Mouse (Mus musculus): ENCODE results near the gene Zmat5. TPM values are rescaled to one million over a fixed set of nuclear protein-coding genes. Genes with fewer than 3 reads are reported as not detected.

The Zmat5 gene
- polyA plus RNA-seq, 1 experiment: 40.2 TPM

DNA sequence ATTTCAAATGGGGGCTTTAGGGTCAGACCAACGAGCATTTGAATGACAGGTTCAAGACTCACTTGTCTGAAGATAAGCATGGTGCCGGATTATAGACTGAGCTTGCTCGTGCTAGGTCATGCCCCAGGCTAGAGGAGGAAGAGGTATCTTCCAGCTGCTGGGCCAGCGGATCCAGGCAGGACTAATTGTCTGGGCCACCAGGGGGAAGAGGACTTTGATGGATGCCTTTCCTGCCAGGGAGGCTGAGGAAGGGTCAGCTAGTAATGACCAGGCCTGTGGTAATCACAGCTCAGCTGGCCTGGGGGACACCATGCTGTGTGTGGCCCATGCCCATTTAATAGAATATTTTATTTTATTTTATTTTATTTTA, 53.3 kb downstream of the Zmat5 start:
- no peak for TF ChIP-seq CTCF (IDR thresholded peaks at IDR 0.05; ENCODE audit: borderline replicate concordance, extremely low read depth, insufficient read depth, insufficient read length)
- no peak for TF ChIP-seq POLR2A (IDR thresholded peaks at IDR 0.05; ENCODE audit: borderline replicate concordance, extremely low read depth, insufficient read depth, insufficient read length, poor library complexity, severe bottlenecking)

DNA sequence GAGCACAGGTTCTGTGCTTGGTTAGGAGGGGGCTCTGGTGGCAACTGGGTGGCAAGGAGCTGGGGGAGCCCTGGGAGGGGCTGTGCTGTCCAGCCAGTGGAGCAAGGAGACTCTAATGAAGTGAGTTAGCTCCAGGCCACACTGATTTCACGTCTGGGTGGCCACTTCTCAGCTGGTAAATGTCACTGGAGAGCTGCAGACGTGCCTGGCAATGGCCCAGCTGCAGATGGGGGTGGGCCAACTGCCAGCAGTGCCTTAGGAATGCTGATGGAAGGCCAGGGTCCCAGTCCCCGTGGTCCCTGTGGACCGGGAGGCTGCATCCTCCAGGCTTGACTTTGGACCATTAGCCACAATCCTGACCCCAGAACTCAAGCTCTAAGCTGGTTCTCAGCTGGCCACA, 56.0 kb downstream of the Zmat5 start:
- TF ChIP-seq POLR2A (IDR thresholded peaks at IDR 0.05; ENCODE audit: borderline replicate concordance, extremely low read depth, insufficient read depth, insufficient read length, poor library complexity, severe bottlenecking): no peak
- TF ChIP-seq CTCF (IDR thresholded peaks at IDR 0.05; ENCODE audit: borderline replicate concordance, extremely low read depth, insufficient read depth, insufficient read length): no peak
- peak; percentile 65 for DNase-seq (ENCODE audit: low read depth)

More for the DNA sequence above, 53.3 kb downstream of the Zmat5 start:
- DNase-seq (ENCODE audit: low read depth): no peak

DNA sequence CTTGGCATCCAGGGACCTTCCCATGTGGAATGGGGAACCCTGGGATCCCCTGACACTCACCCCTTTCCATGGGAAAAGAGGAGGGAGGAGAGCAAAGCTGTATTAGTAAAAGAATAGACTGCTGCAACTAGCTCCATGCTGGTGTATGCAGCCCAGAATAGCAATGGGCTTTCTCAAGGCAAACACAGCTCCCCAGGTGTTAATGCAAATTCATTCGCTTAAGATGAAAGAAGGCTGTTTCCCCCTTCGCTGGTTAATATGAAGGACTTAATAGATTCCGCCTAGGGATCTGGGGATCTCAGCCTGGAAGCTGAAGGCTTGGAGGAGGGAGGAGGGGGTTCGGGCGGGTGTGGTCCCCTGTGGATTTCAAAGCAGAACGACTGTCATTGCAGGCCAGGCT, 57.5 kb downstream of the Zmat5 start:
- TF ChIP-seq CTCF (IDR thresholded peaks at IDR 0.05; ENCODE audit: borderline replicate concordance, extremely low read depth, insufficient read depth, insufficient read length) (no peak), POLR2A (IDR thresholded peaks at IDR 0.05; ENCODE audit: borderline replicate concordance, extremely low read depth, insufficient read depth, insufficient read length, poor library complexity, severe bottlenecking) (no peak)
- peak; percentile 81 for DNase-seq (ENCODE audit: low read depth)

DNA sequence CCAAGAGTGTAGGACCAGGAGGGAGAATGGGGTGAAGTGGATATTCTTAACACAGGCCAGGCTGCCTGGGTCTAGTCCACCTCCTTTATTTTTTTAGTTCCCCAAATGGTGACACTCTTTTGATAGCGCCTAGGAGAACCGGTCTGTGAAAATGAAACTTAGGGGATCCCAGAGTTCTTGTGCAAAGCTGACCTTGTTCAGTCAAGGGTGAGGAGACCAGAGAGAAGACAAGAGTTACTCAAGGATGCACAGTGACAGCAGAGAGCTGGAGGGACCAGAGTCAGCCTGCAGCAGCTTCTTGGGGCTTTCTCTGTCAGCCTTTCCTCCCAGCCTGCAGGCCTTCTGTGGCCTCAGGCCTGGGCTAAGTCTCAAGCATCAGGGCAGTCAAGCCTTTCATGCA, 58.0 kb downstream of the Zmat5 start:
- TF ChIP-seq CTCF (IDR thresholded peaks at IDR 0.05; ENCODE audit: borderline replicate concordance, extremely low read depth, insufficient read depth, insufficient read length) (no peak), POLR2A (IDR thresholded peaks at IDR 0.05; ENCODE audit: borderline replicate concordance, extremely low read depth, insufficient read depth, insufficient read length, poor library complexity, severe bottlenecking) (no peak)
- no peak for DNase-seq (ENCODE audit: low read depth)

DNA sequence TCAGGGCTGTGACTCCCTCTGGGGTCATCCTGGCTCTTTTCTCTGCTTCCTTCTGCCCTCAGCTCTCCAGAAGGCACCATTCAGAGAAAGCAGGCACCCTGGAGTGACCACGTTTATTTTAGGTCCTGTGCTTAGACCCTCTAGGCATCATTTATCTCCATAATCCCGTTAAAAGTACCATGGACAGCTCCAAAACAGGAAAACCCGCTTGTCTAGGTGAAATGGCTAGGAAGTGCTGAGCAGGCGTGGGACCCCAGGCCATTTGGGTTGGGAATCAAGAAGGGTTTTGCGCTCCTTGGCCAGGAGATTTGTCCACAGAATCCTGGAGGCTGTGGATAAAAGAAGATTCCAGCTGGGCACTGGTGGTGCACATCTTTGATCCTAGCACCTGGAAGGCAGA, 59.2 kb downstream of the Zmat5 start:
- DNase-seq (ENCODE audit: low read depth): no peak
- no peak for TF ChIP-seq CTCF (IDR thresholded peaks at IDR 0.05; ENCODE audit: borderline replicate concordance, extremely low read depth, insufficient read depth, insufficient read length)
- no peak for TF ChIP-seq POLR2A (IDR thresholded peaks at IDR 0.05; ENCODE audit: borderline replicate concordance, extremely low read depth, insufficient read depth, insufficient read length, poor library complexity, severe bottlenecking)

DNA sequence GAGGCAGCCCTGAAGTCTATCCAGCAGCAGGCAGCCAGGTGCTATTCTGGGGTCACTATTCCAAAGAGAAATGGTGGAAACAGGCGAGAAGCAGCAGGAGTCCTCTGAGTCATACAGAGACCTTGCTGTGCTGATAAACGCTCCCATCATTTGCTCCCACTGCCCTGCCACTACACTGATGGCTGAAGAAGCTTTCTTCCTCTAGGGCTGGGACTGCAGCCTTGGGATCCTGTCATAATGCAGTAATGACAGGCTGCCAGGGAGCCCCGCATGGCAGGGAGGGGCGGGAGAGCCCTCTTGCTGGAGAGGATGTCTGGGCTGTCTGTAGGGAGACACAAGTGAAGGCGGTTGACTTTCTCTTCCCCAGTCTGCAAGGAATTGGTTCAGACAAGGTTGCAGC, 60.0 kb downstream of the Zmat5 start:
- DNase-seq (ENCODE audit: low read depth): peak; percentile 28
- TF ChIP-seq CTCF (IDR thresholded peaks at IDR 0.05; ENCODE audit: borderline replicate concordance, extremely low read depth, insufficient read depth, insufficient read length) (no peak), POLR2A (IDR thresholded peaks at IDR 0.05; ENCODE audit: borderline replicate concordance, extremely low read depth, insufficient read depth, insufficient read length, poor library complexity, severe bottlenecking) (no peak)

DNA sequence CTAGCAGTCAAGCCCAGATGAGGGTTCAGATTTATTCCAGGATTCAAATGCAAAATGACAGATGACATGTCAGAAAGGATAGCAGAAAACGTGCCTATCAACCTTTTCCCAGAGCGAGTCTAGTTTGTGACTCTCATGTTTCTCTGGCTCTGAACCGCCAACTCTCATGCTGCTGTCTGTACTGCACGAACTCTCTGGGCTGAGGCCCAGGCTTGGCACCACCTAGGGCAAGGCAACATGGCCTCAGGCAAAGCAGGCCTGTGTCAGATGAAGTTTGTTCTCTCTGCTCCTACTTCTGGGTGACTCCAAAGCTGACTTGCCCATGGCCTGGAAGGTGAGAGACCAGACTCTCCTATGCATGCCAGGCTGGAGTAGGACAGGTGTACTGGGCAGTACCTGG, 63.9 kb downstream of the Zmat5 start:
- no peak for TF ChIP-seq POLR2A (IDR thresholded peaks at IDR 0.05; ENCODE audit: borderline replicate concordance, extremely low read depth, insufficient read depth, insufficient read length, poor library complexity, severe bottlenecking)
- no peak for TF ChIP-seq CTCF (IDR thresholded peaks at IDR 0.05; ENCODE audit: borderline replicate concordance, extremely low read depth, insufficient read depth, insufficient read length)
- no peak for DNase-seq (ENCODE audit: low read depth)

DNA sequence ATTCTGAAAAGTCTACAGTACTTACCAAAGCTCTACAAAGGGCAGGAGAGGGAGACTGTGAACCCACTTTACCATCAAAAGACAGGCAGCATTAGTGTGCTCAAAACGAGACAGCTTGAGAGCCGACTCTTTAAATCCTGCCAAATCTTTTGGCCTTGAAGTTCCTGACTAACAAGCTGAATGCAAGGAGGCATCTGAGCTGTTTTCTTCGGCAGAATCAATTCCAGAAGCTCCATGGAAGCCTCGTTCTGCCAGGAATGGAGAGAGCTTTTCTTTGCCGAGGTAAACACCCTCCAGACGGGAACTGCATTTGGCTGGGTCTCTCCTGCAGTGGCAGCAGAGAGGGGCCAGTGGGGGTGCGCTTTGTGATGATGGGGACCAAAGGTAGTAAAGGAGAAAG, 64.8 kb downstream of the Zmat5 start:
- no peak for TF ChIP-seq POLR2A (IDR thresholded peaks at IDR 0.05; ENCODE audit: borderline replicate concordance, extremely low read depth, insufficient read depth, insufficient read length, poor library complexity, severe bottlenecking)
- no peak for TF ChIP-seq CTCF (IDR thresholded peaks at IDR 0.05; ENCODE audit: borderline replicate concordance, extremely low read depth, insufficient read depth, insufficient read length)
- peak; percentile 74 for DNase-seq (ENCODE audit: low read depth)

DNA sequence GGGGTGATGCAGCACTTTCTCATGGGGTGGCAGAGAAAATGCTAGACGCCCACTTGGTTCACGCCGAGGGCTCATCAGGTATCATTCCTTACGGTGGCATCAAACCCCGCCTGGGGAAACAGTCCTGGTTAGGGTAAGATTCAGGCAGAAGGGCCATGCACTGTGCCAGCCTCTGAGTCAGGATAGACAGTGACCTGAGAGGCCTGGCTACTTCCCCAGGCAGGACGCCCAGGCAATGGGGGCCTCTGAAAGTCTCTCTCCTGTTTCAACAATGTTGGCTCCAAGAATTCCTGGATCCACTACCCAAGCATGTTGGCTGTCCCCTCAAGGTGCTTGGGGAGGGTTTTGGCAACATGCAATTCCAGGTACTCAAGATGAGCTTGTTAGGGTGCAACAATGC, 65.4 kb downstream of the Zmat5 start:
- no peak for DNase-seq (ENCODE audit: low read depth)
- TF ChIP-seq CTCF (IDR thresholded peaks at IDR 0.05; ENCODE audit: borderline replicate concordance, extremely low read depth, insufficient read depth, insufficient read length) (no peak), POLR2A (IDR thresholded peaks at IDR 0.05; ENCODE audit: borderline replicate concordance, extremely low read depth, insufficient read depth, insufficient read length, poor library complexity, severe bottlenecking) (no peak)

DNA sequence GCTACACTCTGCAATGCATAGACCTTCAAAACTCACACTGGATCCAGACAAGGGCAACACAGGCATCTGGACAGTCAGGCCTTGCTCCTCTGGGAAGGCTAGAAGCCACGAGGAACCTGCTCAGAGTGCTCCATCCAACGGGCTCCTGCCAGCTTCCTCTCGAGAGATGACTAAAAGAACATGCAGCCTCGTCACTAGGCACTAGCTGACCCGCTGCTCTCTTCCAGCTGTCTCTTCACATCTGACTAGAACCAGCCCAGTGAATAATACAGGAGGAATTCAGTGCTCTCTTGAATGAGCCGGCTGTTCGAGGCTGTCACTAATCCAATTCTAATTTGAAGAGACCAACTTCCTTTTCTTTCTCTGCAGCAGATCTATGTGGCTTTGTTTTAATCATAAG, 67.3 kb downstream of the Zmat5 start:
- DNase-seq (ENCODE audit: low read depth): no peak
- no peak for TF ChIP-seq POLR2A (IDR thresholded peaks at IDR 0.05; ENCODE audit: borderline replicate concordance, extremely low read depth, insufficient read depth, insufficient read length, poor library complexity, severe bottlenecking)
- no peak for TF ChIP-seq CTCF (IDR thresholded peaks at IDR 0.05; ENCODE audit: borderline replicate concordance, extremely low read depth, insufficient read depth, insufficient read length)

DNA sequence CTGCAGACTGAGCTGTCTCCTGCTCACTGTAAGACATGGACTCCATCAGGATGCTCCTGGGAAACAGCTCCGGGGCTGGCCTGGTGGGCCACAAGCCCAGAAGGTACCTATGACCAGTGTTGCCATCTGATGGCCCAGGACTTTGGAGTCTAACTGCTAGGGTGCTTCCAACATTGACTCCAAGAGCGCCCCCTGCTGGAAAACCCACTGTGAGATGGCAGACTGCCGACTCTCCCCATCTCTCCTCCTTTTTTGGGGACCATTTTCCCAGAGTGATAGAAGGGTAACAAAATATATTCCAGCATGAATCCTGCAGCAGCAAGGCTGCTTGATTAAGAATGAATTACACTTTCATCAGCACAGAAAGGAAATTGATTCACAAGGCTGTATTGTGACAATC, 68.4 kb downstream of the Zmat5 start:
- peak; percentile 68 for DNase-seq (ENCODE audit: low read depth)
- TF ChIP-seq POLR2A (IDR thresholded peaks at IDR 0.05; ENCODE audit: borderline replicate concordance, extremely low read depth, insufficient read depth, insufficient read length, poor library complexity, severe bottlenecking) (no peak), CTCF (IDR thresholded peaks at IDR 0.05; ENCODE audit: borderline replicate concordance, extremely low read depth, insufficient read depth, insufficient read length) (peak; percentile 73)

DNA sequence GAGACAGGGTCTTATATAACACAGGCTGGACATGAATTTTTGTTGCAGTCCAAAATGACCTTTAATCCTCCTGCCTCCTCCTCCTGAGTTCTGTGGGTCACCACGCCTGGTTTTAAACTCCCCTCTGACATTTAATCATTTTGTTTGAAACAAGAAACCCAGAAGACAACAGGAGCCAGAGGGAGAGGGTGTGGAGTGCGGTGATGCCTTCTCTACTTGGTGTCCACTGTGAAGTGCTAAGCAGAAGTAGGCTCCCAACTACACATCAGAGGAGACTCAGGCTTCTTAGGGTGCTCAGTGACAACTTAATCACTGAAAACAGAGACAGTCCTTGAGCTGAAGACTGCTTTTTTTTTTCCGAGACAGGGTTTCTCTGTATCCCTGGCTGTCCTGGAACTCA, 76.4 kb downstream of the Zmat5 start:
- DNase-seq (ENCODE audit: low read depth): no peak
- TF ChIP-seq POLR2A (IDR thresholded peaks at IDR 0.05; ENCODE audit: borderline replicate concordance, extremely low read depth, insufficient read depth, insufficient read length, poor library complexity, severe bottlenecking): no peak
- TF ChIP-seq CTCF (IDR thresholded peaks at IDR 0.05; ENCODE audit: borderline replicate concordance, extremely low read depth, insufficient read depth, insufficient read length): no peak

DNA sequence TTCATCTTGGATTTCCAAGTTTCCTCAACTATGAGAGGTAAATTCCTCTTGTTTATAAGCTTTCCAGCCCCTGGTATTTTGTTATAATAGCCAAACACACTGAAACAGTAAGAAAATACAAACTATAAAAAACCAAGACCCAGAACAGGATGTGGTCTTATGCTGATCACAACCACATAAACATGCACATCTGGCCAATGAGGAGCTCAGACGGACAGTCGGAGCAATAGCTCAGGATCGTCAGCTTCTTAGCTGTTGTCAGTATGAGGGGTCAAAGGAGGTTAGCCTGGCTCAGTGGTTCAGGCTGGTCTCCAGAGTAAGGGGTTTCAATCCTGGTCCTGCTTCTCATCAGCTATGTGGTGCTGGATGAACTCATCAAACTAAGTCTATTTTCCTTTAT, 78.6 kb downstream of the Zmat5 start:
- no peak for TF ChIP-seq CTCF (IDR thresholded peaks at IDR 0.05; ENCODE audit: borderline replicate concordance, extremely low read depth, insufficient read depth, insufficient read length)
- TF ChIP-seq POLR2A (IDR thresholded peaks at IDR 0.05; ENCODE audit: borderline replicate concordance, extremely low read depth, insufficient read depth, insufficient read length, poor library complexity, severe bottlenecking): no peak
- no peak for DNase-seq (ENCODE audit: low read depth)

Measured in brain, embryonic 14.5 days (tissue).